In the genomic region with DNA sequence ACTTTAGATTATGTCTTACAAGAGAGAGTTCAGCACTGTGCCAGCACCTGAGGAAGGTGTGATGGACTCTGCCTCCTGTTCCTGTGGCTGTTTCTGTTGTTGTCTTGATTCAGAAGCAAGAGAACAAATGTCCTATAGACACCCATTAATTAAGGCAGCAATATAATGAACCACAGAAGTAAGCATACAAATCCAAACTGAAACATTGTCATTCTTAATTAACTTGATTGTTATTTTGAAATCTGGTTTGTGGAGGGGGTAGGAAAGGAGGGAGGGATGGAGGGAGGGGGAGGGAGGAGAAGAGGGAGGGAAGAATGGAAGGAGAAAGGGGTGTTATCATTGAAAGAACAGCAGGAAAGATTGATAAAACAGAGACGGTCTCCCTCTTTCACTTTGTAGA, we compare ENCODE assay signal across 21 mouse cellular contexts. TPM values are rescaled to one million over a fixed set of nuclear protein-coding genes. Genes with fewer than 3 reads are reported as not detected.
"Had no signal": no experiment of that assay in that cellular context is flagged by ENCODE, and none has a peak within 500 bp of the region (broad histone marks: within the 10 kb centered on the region; RNA-seq: fewer than 3 reads in every experiment).

No protein-coding gene starts in this region.

- DNase-seq: cerebellum, adult 8-10 months; cerebellum, adult 9-11 months; cerebellum, postnatal 10 days; cerebellum, postnatal 14 days; cerebellum, postnatal 25 days; cerebellum, postnatal 36 days; embryo, embryonic 11 days; forebrain, postnatal 0 days; gastrocnemius, adult 2 months; gastrocnemius, postnatal 10 days; gastrocnemius, postnatal 14 days; gastrocnemius, postnatal 25 days; gastrocnemius, postnatal 36 days; heart, adult 11 months; heart, adult 18-20 months; heart, adult 2 months had no signal

RNA-seq across cellular contexts. Expression of gene Fam19a1, which starts 1.3 kb away (rescaled TPM):
- total RNA-seq: common myeloid progenitor, adult 5-6 weeks; gastrocnemius, adult 18-20 months; gastrocnemius, adult 2 months; gastrocnemius, adult 8-10 months; gastrocnemius, postnatal 14 days; gastrocnemius, postnatal 25 days; gastrocnemius, postnatal 36 days; granulocyte monocyte progenitor cell, adult 5-6 weeks; heart, adult 18-20 months; heart, adult 2 months had no signal

RNA-seq across cellular contexts. Expression of gene 1700123L14Rik, which starts 54.4 kb away (rescaled TPM):
- total RNA-seq: common myeloid progenitor, adult 5-6 weeks; forebrain, postnatal 0 days; gastrocnemius, adult 18-20 months; gastrocnemius, adult 2 months; gastrocnemius, adult 8-10 months; gastrocnemius, postnatal 10 days; gastrocnemius, postnatal 14 days; gastrocnemius, postnatal 25 days; gastrocnemius, postnatal 36 days; gastrocnemius, postnatal 4 days; granulocyte monocyte progenitor cell, adult 5-6 weeks; heart, adult 18-20 months; heart, adult 2 months had no signal
